8 mouse cellular contexts compared by ENCODE assay signal in genomic region chr4:141430997-141431396, GRCm38 (mm10). TPM values are rescaled to one million over a fixed set of nuclear protein-coding genes. Genes with fewer than 3 reads are reported as not detected.
DNase-seq lines count a peak whose midpoint lies in the region; ATAC-seq and TF ChIP-seq lines count a peak whose summit lies in the region.
"Had no signal": no experiment of that assay in that cellular context is flagged by ENCODE, and none has a peak within 500 bp of the region (broad histone marks: within the 10 kb centered on the region; RNA-seq: fewer than 3 reads in every experiment).

No protein-coding gene starts in this region.

- H3K27ac ChIP-seq in midbrain, embryonic 11.5 days (ENCODE audit: low read depth, low read length): no peak overlapping the region
- no peak overlapping the region for H3K27ac ChIP-seq in midbrain, embryonic 16.5 days (ENCODE audit: low read length)
- H3K27ac ChIP-seq in liver, embryonic 14.5 days: no peak overlapping the region

- H3K9me3 ChIP-seq in midbrain, embryonic 11.5 days (ENCODE audit: control insufficient read depth, low read length): no peaks in the 10 kb centered on the region
- H3K9me3 ChIP-seq in midbrain, embryonic 16.5 days (replicated peaks; ENCODE audit: control insufficient read depth, low read length, poor library complexity, severe bottlenecking): no peaks in the 10 kb centered on the region
- H3K9me3 ChIP-seq in liver, embryonic 14.5 days (ENCODE audit: control insufficient read depth, low read length): no peaks in the 10 kb centered on the region

- no peak overlapping the region for H3K4me2 ChIP-seq in midbrain, embryonic 11.5 days
- no peak overlapping the region for H3K4me2 ChIP-seq in midbrain, embryonic 16.5 days (ENCODE audit: low read length)
- H3K4me2 ChIP-seq in liver, embryonic 14.5 days (ENCODE audit: low read depth): no peak overlapping the region

- 48% methylated on average over 9 of the region's 9 CpGs for WGBS in midbrain, embryonic 11.5 days
- 42% methylated on average over 9 of the region's 9 CpGs for WGBS in midbrain, embryonic 16.5 days
- WGBS in liver, embryonic 14.5 days (ENCODE audit: insufficient replicate concordance): 20% methylated on average over 9 of the region's 9 CpGs

- H3K27me3 ChIP-seq in midbrain, embryonic 11.5 days (ENCODE audit: control insufficient read depth, insufficient read depth, low read length): no peaks in the 10 kb centered on the region; the same call in 1 of the 2 replicates
- H3K27me3 ChIP-seq in midbrain, embryonic 16.5 days (ENCODE audit: control insufficient read depth, insufficient read depth, low read depth, low read length): no peaks in the 10 kb centered on the region; the same call in 1 of the 2 replicates
- H3K27me3 ChIP-seq in liver, embryonic 14.5 days (ENCODE audit: control insufficient read depth, insufficient read depth, low read length): no peaks in the 10 kb centered on the region; the same call in 1 of the 2 replicates

- peak; percentile 93 for TF ChIP-seq CTCF in liver, embryonic 14.5 days (IDR thresholded peaks at IDR 0.05; ENCODE audit: low read depth)

- DNase-seq in midbrain, embryonic 11.5 days (ENCODE audit: low spot score, missing footprints): peak; percentile 89
- DNase-seq in adrenal gland, adult (ENCODE audit: inconsistent age in 2 of 2, low spot score in 1 of 2): peak; percentile 80 to 91
- peak; percentile 82 to 84 for DNase-seq in cerebellum, postnatal 36 days
- DNase-seq in liver, embryonic 14.5 days (ENCODE audit: low read depth in 3 of 3, low spot score in 3 of 3): peak in 1 of 3 experiments; percentile 37
- peak; percentile 60 for DNase-seq in right cerebral cortex, adult 18-20 months

- no peak for ATAC-seq in midbrain, embryonic 11.5 days (ENCODE audit: low FRiP score)
- ATAC-seq in midbrain, embryonic 16.5 days: no peak
- peak; percentile 35 to 89; a peak in 3 of 4 replicates for ATAC-seq in hematopoietic stem cell, adult 5-6 weeks (replicated peaks in 1 of 2; ENCODE audit: insufficient read depth in 1 of 2, low FRiP score in 2 of 2, low TSS enrichment in 1 of 2, low read depth in 1 of 2, poor library complexity in 2 of 2, severe bottlenecking in 2 of 2)
- ATAC-seq in liver, embryonic 14.5 days (ENCODE audit: insufficient read depth): no peak

- no peak overlapping the region for H3K9ac ChIP-seq in midbrain, embryonic 11.5 days (ENCODE audit: low read length)
- H3K9ac ChIP-seq in midbrain, embryonic 16.5 days (ENCODE audit: low read depth, low read length): no peak overlapping the region
- H3K9ac ChIP-seq in liver, embryonic 14.5 days (replicated peaks): no peak overlapping the region

- TF ChIP-seq EP300 in liver, embryonic 14.5 days (IDR thresholded peaks at IDR 0.05; ENCODE audit: low read depth): no peak

- H3K4me1 ChIP-seq in midbrain, embryonic 11.5 days (ENCODE audit: control insufficient read depth, insufficient read depth, low read length): 0 out of 2 replicates have a peak, but pooled peaks cover under 1% of the 10 kb centered on the region
- H3K4me1 ChIP-seq in midbrain, embryonic 16.5 days (ENCODE audit: control insufficient read depth, insufficient read depth, low read length): peaks cover 5% of the 10 kb centered on the region; the same call in 1 of the 2 replicates
- no peaks in the 10 kb centered on the region for H3K4me1 ChIP-seq in liver, embryonic 14.5 days (replicated peaks; ENCODE audit: control insufficient read depth in 2 of 2, insufficient read depth in 2 of 2, low read length in 1 of 2)

- H3K36me3 ChIP-seq in midbrain, embryonic 11.5 days (ENCODE audit: control insufficient read depth, insufficient read depth, low read length): no peaks in the 10 kb centered on the region
- no peaks in the 10 kb centered on the region for H3K36me3 ChIP-seq in midbrain, embryonic 16.5 days (ENCODE audit: control insufficient read depth, insufficient read depth, low read length)
- H3K36me3 ChIP-seq in liver, embryonic 14.5 days (replicated peaks; ENCODE audit: control insufficient read depth, insufficient read depth, low read depth): no peaks in the 10 kb centered on the region

- no peak overlapping the region for H3K4me3 ChIP-seq in midbrain, embryonic 11.5 days (ENCODE audit: low read depth, low read length)
- no peak overlapping the region for H3K4me3 ChIP-seq in midbrain, embryonic 16.5 days (ENCODE audit: low read depth, low read length)
- no peak overlapping the region for H3K4me3 ChIP-seq in liver, embryonic 14.5 days (ENCODE audit: insufficient read depth in 1 of 2, low read depth in 2 of 2, low read length in 2 of 2)

RNA-seq across cellular contexts. Expression of gene Srarp, which starts 4.9 kb away (rescaled TPM):
- polyA plus RNA-seq in midbrain, embryonic 11.5 days (2014; fragmentation: Nextera tagmentation; extraction: Ambion mirVana): not detected in 2 replicates
- 0.62 TPM in 1 of 2 replicates, not detected in the other for polyA plus RNA-seq in midbrain, embryonic 16.5 days (2015; fragmentation: Nextera tagmentation; extraction: Ambion mirVana)
- not detected in 2 replicates for total RNA-seq in hematopoietic stem cell, adult 5-6 weeks (2017)
- not detected in 2 replicates for polyA plus RNA-seq in liver, embryonic 14.5 days (2012; rRNA removed)
- polyA plus RNA-seq in liver, embryonic 14.5 days (2014; fragmentation: Nextera tagmentation; extraction: Ambion mirVana): not detected in 2 replicates
- polyA plus RNA-seq: liver, embryonic 16.5 days had no signal

RNA-seq across cellular contexts. Expression of gene Hspb7, which starts 10.4 kb away (rescaled TPM):
- not detected in 2 replicates for polyA plus RNA-seq in midbrain, embryonic 11.5 days (2014; fragmentation: Nextera tagmentation; extraction: Ambion mirVana)
- not detected in 2 replicates for polyA plus RNA-seq in midbrain, embryonic 16.5 days (2015; fragmentation: Nextera tagmentation; extraction: Ambion mirVana)
- 1.3 TPM in 1 of 2 replicates, not detected in the other for total RNA-seq in hematopoietic stem cell, adult 5-6 weeks (2017)
- 0.06 and 0.11 TPM in 2 replicates for polyA plus RNA-seq in liver, embryonic 14.5 days (2012; rRNA removed)
- polyA plus RNA-seq in liver, embryonic 14.5 days (2014; fragmentation: Nextera tagmentation; extraction: Ambion mirVana): not detected in 2 replicates

RNA-seq across cellular contexts. Expression of gene Zbtb17, which starts 13.5 kb away (rescaled TPM):
- polyA plus RNA-seq in midbrain, embryonic 11.5 days (2014; fragmentation: Nextera tagmentation; extraction: Ambion mirVana): 37.4 and 40.6 TPM in 2 replicates
- polyA plus RNA-seq in midbrain, embryonic 16.5 days (2015; fragmentation: Nextera tagmentation; extraction: Ambion mirVana): 42.7 and 48.2 TPM in 2 replicates
- 22.1 and 22.3 TPM in 2 replicates for total RNA-seq in hematopoietic stem cell, adult 5-6 weeks (2017)
- 8.7 and 9.1 TPM in 2 replicates for polyA plus RNA-seq in liver, embryonic 14.5 days (2012; rRNA removed)
- 5.1 and 7.1 TPM in 2 replicates for polyA plus RNA-seq in liver, embryonic 14.5 days (2014; fragmentation: Nextera tagmentation; extraction: Ambion mirVana)

RNA-seq across cellular contexts. Expression of gene Clcnkb, which starts 15.2 kb away (rescaled TPM):
- not detected in 2 replicates for polyA plus RNA-seq in midbrain, embryonic 11.5 days (2014; fragmentation: Nextera tagmentation; extraction: Ambion mirVana)
- polyA plus RNA-seq in midbrain, embryonic 16.5 days (2015; fragmentation: Nextera tagmentation; extraction: Ambion mirVana): not detected in 2 replicates
- total RNA-seq in hematopoietic stem cell, adult 5-6 weeks (2017): not detected in 2 replicates
- polyA plus RNA-seq in liver, embryonic 14.5 days (2012; rRNA removed): not detected in 2 replicates
- not detected in 2 replicates for polyA plus RNA-seq in liver, embryonic 14.5 days (2014; fragmentation: Nextera tagmentation; extraction: Ambion mirVana)
- polyA plus RNA-seq: liver, embryonic 16.5 days had no signal

RNA-seq across cellular contexts. Expression of gene Clcnka, which starts 32.5 kb away (rescaled TPM):
- not detected in 2 replicates for polyA plus RNA-seq in midbrain, embryonic 11.5 days (2014; fragmentation: Nextera tagmentation; extraction: Ambion mirVana)
- 0.19 TPM in 1 of 2 replicates, not detected in the other for polyA plus RNA-seq in midbrain, embryonic 16.5 days (2015; fragmentation: Nextera tagmentation; extraction: Ambion mirVana)
- not detected in 2 replicates for total RNA-seq in hematopoietic stem cell, adult 5-6 weeks (2017)
- polyA plus RNA-seq in liver, embryonic 14.5 days (2012; rRNA removed): not detected in 2 replicates
- not detected in 2 replicates for polyA plus RNA-seq in liver, embryonic 14.5 days (2014; fragmentation: Nextera tagmentation; extraction: Ambion mirVana)

Comparison
In these comparisons a context has a peak if more than half of its experiments do, and no peak if none do; other contexts are left out.
1. ATAC-seq: peak in hematopoietic stem cell, adult 5-6 weeks (2 of 2); none in midbrain, embryonic 11.5 days (single experiment), midbrain, embryonic 16.5 days (single experiment) and liver, embryonic 14.5 days (single experiment).